Mouse (Mus musculus): ENCODE measurements around the gene Glg1.
"Not testable (repeated sequence)": the region's sequence is repeated elsewhere in the genome, so short reads cannot be mapped to it uniquely, and the experiment has no call there.

Gene Glg1

GRCm38 (mm10) chr8:111252487-111253112 is 6.4 kb downstream of the Glg1 start:
- DNase-seq (ENCODE audit: low spot score in 2 of 2) = no peak

- DNase-seq (ENCODE audit: low spot score in 2 of 2) = no peak
Observed at GRCm38 (mm10) chr8:111250111-111250510, 8.9 kb downstream of the Glg1 start.

GRCm38 (mm10) chr8:111248136-111248535 is 10.9 kb downstream of the Glg1 start:
- no peak for DNase-seq (ENCODE audit: low spot score in 2 of 2)

GRCm38 (mm10) chr8:111246864-111247263 is 12.2 kb downstream of the Glg1 start:
- DNase-seq (ENCODE audit: low spot score in 2 of 2) = not testable (repeated sequence)

- no peak for DNase-seq (ENCODE audit: low spot score in 2 of 2)
Observed at GRCm38 (mm10) chr8:111246287-111246830, 12.7 kb downstream of the Glg1 start.

- DNase-seq (ENCODE audit: low spot score in 2 of 2) = no peak
Observed at GRCm38 (mm10) chr8:111237301-111237700, 21.7 kb downstream of the Glg1 start.

- DNase-seq (ENCODE audit: low spot score in 2 of 2) = no peak
Observed at GRCm38 (mm10) chr8:111233730-111234129, 25.3 kb downstream of the Glg1 start.

GRCm38 (mm10) chr8:111224153-111224552 is 34.9 kb downstream of the Glg1 start:
- no peak for DNase-seq (ENCODE audit: low spot score in 2 of 2)

- DNase-seq (ENCODE audit: low spot score in 2 of 2) = no peak
Observed at GRCm38 (mm10) chr8:111218107-111218506, 40.9 kb downstream of the Glg1 start.

- no peak for DNase-seq (ENCODE audit: low spot score in 2 of 2)
Observed at GRCm38 (mm10) chr8:111213406-111213805, 45.6 kb downstream of the Glg1 start.

GRCm38 (mm10) chr8:111211180-111211579 is 47.8 kb downstream of the Glg1 start:
- no peak for DNase-seq (ENCODE audit: low spot score in 2 of 2)

- no peak for DNase-seq (ENCODE audit: low spot score in 2 of 2)
Observed at GRCm38 (mm10) chr8:111209874-111210273, 49.1 kb downstream of the Glg1 start.

- no peak for DNase-seq (ENCODE audit: low spot score in 2 of 2)
Observed at GRCm38 (mm10) chr8:111206321-111206720, 52.7 kb downstream of the Glg1 start.

GRCm38 (mm10) chr8:111205033-111205432 is 54.0 kb downstream of the Glg1 start:
- no peak for DNase-seq (ENCODE audit: low spot score in 2 of 2)

- DNase-seq (ENCODE audit: low spot score in 2 of 2) = no peak
Observed at GRCm38 (mm10) chr8:111203341-111203740, 55.7 kb downstream of the Glg1 start.

GRCm38 (mm10) chr8:111197966-111198365 is 61.0 kb downstream of the Glg1 start:
- no peak for DNase-seq (ENCODE audit: low spot score in 2 of 2)

GRCm38 (mm10) chr8:111196181-111196580 is 62.8 kb downstream of the Glg1 start:
- DNase-seq (ENCODE audit: low spot score in 2 of 2) = no peak

- no peak for DNase-seq (ENCODE audit: low spot score in 2 of 2)
Observed at GRCm38 (mm10) chr8:111188594-111189211, 70.3 kb downstream of the Glg1 start.

GRCm38 (mm10) chr8:111187470-111187869 is 71.5 kb downstream of the Glg1 start:
- DNase-seq (ENCODE audit: low spot score in 2 of 2) = no peak

- DNase-seq (ENCODE audit: low spot score in 2 of 2) = no peak
Observed at GRCm38 (mm10) chr8:111185472-111185947, 73.5 kb downstream of the Glg1 start.

GRCm38 (mm10) chr8:111171661-111172060 is 87.4 kb downstream of the Glg1 start:
- no peak for DNase-seq (ENCODE audit: low spot score in 2 of 2)

- DNase-seq (ENCODE audit: low spot score in 2 of 2) = peak; percentile 10 to 35
Observed at GRCm38 (mm10) chr8:111157617-111158016, 101.4 kb downstream of the Glg1 start.
